Mouse (Mus musculus) neural tube, embryonic 11.5 days (tissue): Measurements from ENCODE around the gene Serbp1. TPM values are rescaled to one million over a fixed set of nuclear protein-coding genes. Genes with fewer than 3 reads are reported as not detected.
A peak's percentile ranks its signal among the peaks of the same experiment; 100 is the strongest.

Experiments
- ATAC-seq: fragments of 200-750 bp; cut with Nextera tagmentation; 2 replicates; pipeline ENCODE4 v1.8.0; 2017; ENCODE audit warnings: moderate number of reproducible peaks, mild to moderate bottlenecking, moderate TSS enrichment, moderate library complexity; ENCODE audit not compliant: insufficient read depth, low FRiP score, low TSS enrichment
- DNase-seq: peaks from one replicate; pipeline ENCODE4 v3.0.0-alpha.2; 2015; ENCODE audit warnings: low spot score
- H3K27ac ChIP-seq: fragments of 300-500 bp; sonication (generic); 2 replicates; pipeline ENCODE4 v1.5.1; 2014; ENCODE audit warnings: low read depth, mild to moderate bottlenecking, low read length
- H3K27me3 ChIP-seq: fragments of 300-500 bp; sonication (generic); 2 replicates; pipeline ENCODE4 v1.6.1; 2014; ENCODE audit warnings: mild to moderate bottlenecking, low read length, mixed read lengths; ENCODE audit not compliant: control insufficient read depth, insufficient read depth
- H3K36me3 ChIP-seq: fragments of 300-500 bp; sonication (generic); 2 replicates; pipeline ENCODE4 v1.6.1; 2014; ENCODE audit warnings: mild to moderate bottlenecking, low read length, moderate library complexity, mixed read lengths; ENCODE audit not compliant: control insufficient read depth, insufficient read depth
- H3K4me1 ChIP-seq: fragments of 300-500 bp; sonication (generic); 2 replicates; pipeline ENCODE4 v1.6.1; 2014; ENCODE audit warnings: low read length, mixed read lengths; ENCODE audit not compliant: control insufficient read depth, insufficient read depth
- H3K4me2 ChIP-seq: fragments of 300-500 bp; sonication (generic); 2 replicates; pipeline ENCODE4 v1.6.1; 2014; ENCODE audit warnings: low read depth, mild to moderate bottlenecking, moderate library complexity
- H3K4me3 ChIP-seq: fragments of 300-500 bp; sonication (generic); 2 replicates; pipeline ENCODE4 v1.5.1; 2014; ENCODE audit warnings: low read depth, low read length
- H3K9ac ChIP-seq: fragments of 300-500 bp; sonication (generic); 2 replicates; pipeline ENCODE4 v1.6.1; 2014; ENCODE audit warnings: mild to moderate bottlenecking, low read length
- H3K9me3 ChIP-seq: fragments of 300-500 bp; sonication (generic); 2 replicates; pipeline ENCODE4 v1.6.1; 2016; ENCODE audit warnings: low read length; ENCODE audit not compliant: control insufficient read depth
- WGBS: fragments of 180-500 bp; shearing (Covaris S2); extraction: QIAGEN DNeasy Blood & Tissue Kit; methylation state at CpG from one replicate; pipeline ENCODE4 v1.1.7; 2014; 5-methylcytosine and 5-hydroxymethylcytosine counted together
- polyA plus RNA-seq: library from polyadenylated mRNA; unstranded; fragments of >200 nt; fragmentation: Nextera tagmentation; extraction: Ambion mirVana; gene quantifications from 2 replicates; pipeline ENCODE4 v1.2.1, GENCODE M21; 2014

The Serbp1 gene
- polyA plus RNA-seq, 1 experiment from 2014 or later = 502 TPM

DNA sequence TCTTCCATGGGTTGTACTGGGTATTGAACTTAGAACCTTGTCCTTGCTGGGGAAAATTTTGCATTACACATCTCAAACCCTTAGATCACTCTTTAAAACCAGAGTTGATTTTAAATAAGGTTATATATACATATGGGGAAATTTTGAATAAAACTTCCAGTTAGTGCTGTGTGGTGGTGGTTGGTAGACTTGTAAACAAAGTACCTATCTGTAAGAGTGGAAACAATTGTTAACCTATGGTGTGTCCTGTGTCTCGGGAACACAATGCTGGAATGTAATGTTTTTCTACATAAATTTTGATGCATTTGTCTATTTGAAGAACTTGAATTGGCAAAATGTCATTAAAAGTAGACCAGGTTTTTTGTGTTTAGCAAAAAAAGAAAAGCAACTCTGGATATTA is 31.0 kb downstream of the Serbp1 start:
- Histone ChIP-seq H3K36me3 (0 out of 2 replicates have a peak, but pooled peaks cover 2% of the 10 kb centered on the region), H3K27me3 (no peaks in the 10 kb centered on the region), H3K9ac (no peak overlapping the region), H3K4me3 (peak overlapping the region; percentile 99), H3K9me3 (no peaks in the 10 kb centered on the region), H3K4me1 (0 out of 2 replicates have a peak, but pooled peaks cover 3% of the 10 kb centered on the region), H3K4me2 (peak overlapping the region; percentile 69), H3K27ac (no peak overlapping the region)
- no peak for ATAC-seq
- no peak for DNase-seq
- WGBS = 14% methylated on average over 1 of the region's 1 CpGs

DNA sequence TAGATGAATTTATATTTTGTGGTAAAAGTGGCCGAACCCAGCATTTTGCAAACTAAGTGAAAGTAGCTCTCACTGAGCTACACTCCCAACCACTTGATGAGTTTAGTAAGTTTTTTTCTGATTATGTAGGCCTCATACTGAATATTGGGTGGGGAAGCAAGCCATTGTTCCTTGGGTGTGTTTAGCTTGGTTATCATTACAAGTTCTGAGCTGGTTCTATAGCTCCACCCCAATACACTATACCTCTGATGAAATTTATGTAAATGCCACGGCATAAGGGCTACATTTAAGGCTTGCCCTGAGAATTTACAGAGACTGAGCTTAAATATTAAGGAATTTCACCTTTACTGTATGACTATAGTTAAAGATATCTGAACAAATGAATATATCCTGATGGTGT is 31.5 kb downstream of the Serbp1 start:
- Histone ChIP-seq H3K9ac (no peak overlapping the region), H3K4me1 (0 out of 2 replicates have a peak, but pooled peaks cover 3% of the 10 kb centered on the region), H3K27ac (no peak overlapping the region), H3K9me3 (no peaks in the 10 kb centered on the region), H3K27me3 (no peaks in the 10 kb centered on the region), H3K4me3 (peak overlapping the region; percentile 99), H3K36me3 (0 out of 2 replicates have a peak, but pooled peaks cover 4% of the 10 kb centered on the region), H3K4me2 (peak overlapping the region; percentile 69)
- WGBS = 54% methylated on average over 2 of the region's 2 CpGs
- DNase-seq (no peak), ATAC-seq (no peak)

- DNase-seq = no peak
- Histone ChIP-seq H3K27me3 (no peaks in the 10 kb centered on the region), H3K4me1 (no peaks in the 10 kb centered on the region), H3K4me3 (no peak overlapping the region), H3K36me3 (peaks cover 2% of the 10 kb centered on the region; the same call in 1 of the 2 replicates), H3K9me3 (no peaks in the 10 kb centered on the region), H3K9ac (no peak overlapping the region), H3K27ac (no peak overlapping the region), H3K4me2 (no peak overlapping the region)
- 91% methylated on average over 5 of the region's 5 CpGs for WGBS
- ATAC-seq = no peak
These were observed 40.0 kb downstream of the Serbp1 start for GRCm38 (mm10) chr6:67277944-67278343.

GRCm38 (mm10) chr6:67281614-67282197 is 43.7 kb downstream of the Serbp1 start:
- Histone ChIP-seq H3K9ac (no peak overlapping the region), H3K36me3 (no peaks in the 10 kb centered on the region; the same call in 1 of the 2 replicates), H3K27ac (no peak overlapping the region), H3K4me3 (no peak overlapping the region), H3K9me3 (no peaks in the 10 kb centered on the region), H3K27me3 (no peaks in the 10 kb centered on the region), H3K4me1 (no peaks in the 10 kb centered on the region), H3K4me2 (no peak overlapping the region)
- DNase-seq (no peak), ATAC-seq (no peak)
- WGBS = 89% methylated on average over 9 of the region's 9 CpGs

DNA sequence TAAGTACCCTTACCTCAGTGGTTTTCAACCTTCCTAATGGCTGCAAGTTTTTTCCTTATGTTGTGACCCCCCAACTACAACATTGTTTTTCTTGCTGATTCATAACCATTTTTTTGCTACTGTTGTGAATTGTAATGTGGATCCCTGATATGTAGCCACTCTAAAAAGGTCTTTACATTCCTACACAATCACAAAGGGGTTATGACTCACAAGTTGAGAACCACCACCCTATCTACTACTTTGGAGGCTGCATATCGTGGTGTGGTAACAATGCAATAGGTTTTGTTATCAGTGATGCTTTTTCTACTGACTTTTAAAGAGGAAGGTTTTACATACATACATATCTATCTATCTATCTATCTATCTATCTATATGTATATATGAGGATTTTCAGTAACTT is 44.9 kb downstream of the Serbp1 start:
- H3K4me1 ChIP-seq = no peaks in the 10 kb centered on the region
- H3K36me3 ChIP-seq = no peaks in the 10 kb centered on the region; the same call in 1 of the 2 replicates
- H3K4me2 ChIP-seq = no peak overlapping the region
- H3K27me3 ChIP-seq = no peaks in the 10 kb centered on the region
- no peaks in the 10 kb centered on the region for H3K9me3 ChIP-seq
- DNase-seq (no peak), ATAC-seq (no peak)
- no peak overlapping the region for H3K27ac ChIP-seq
- H3K9ac ChIP-seq = no peak overlapping the region
- 100% methylated on average over 1 of the region's 1 CpGs for WGBS
- no peak overlapping the region for H3K4me3 ChIP-seq

DNA sequence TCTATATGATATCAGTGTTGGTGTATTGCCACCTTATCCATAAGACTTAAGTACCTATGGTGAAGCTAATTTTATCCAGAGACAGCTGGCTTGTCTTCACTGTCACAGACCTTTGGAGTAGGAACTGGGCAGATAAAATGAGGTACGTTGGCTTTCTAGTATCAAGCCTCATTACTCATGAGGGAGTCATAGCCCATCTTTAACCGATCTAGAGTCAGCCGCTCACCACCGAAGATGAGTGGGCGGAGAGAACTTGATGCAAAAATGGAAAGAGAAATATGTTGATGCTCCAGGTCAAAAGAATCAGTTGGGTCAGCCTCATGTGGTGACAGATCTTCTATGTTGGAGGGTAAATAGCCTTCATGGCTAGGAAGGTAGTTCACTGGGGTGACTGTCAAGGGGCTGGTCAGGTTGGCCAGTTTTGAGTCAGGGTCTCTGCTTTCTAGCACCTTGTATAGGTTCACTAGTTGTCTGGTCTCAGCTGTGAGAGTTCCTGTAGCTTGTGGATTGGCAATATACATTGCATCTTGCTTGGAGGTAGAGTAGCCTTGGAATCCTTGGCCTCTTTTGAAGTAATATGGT is 54.2 kb downstream of the Serbp1 start:
- 84% methylated on average over 5 of the region's 5 CpGs for WGBS
- Histone ChIP-seq H3K27ac (no peak overlapping the region), H3K27me3 (no peaks in the 10 kb centered on the region), H3K4me2 (no peak overlapping the region), H3K9me3 (no peaks in the 10 kb centered on the region), H3K9ac (no peak overlapping the region), H3K4me3 (no peak overlapping the region), H3K36me3 (no peaks in the 10 kb centered on the region), H3K4me1 (no peaks in the 10 kb centered on the region)
- ATAC-seq (no peak), DNase-seq (no peak)

GRCm38 (mm10) chr6:67296126-67296525 is 58.1 kb downstream of the Serbp1 start:
- Histone ChIP-seq H3K27me3 (no peaks in the 10 kb centered on the region), H3K36me3 (no peaks in the 10 kb centered on the region), H3K4me2 (no peak overlapping the region), H3K9ac (no peak overlapping the region), H3K9me3 (no peaks in the 10 kb centered on the region), H3K4me3 (no peak overlapping the region), H3K4me1 (no peaks in the 10 kb centered on the region), H3K27ac (no peak overlapping the region)
- DNase-seq (no peak), ATAC-seq (no peak)
- 52% methylated on average over 5 of the region's 5 CpGs for WGBS

DNA sequence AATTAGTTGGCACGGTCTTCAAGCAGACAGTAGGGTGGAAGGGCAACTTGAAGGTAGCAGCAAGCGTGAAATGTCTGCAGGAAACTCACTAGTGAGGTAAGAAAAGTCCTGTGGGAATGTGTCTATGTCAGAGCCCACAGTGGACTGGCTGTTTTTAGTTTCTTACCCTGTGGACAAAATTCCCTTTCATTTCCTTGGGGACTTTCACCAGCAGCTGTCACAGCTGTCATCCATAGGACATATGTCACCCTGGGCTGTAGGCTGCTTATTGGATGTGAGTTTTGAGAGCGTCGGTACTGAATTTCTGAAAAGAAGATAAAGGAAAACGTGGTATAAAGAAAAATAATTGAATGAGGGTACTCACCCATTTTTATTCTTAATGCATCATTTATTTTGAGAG is 60.8 kb downstream of the Serbp1 start:
- ATAC-seq = 0 out of 2 replicates have a peak, but pooled peaks have one; percentile 33
- whole genome bisulfite sequencing = 81% methylated on average over 5 of the region's 5 CpGs
- H3K4me1 ChIP-seq = no peaks in the 10 kb centered on the region

GRCm38 (mm10) chr6:67300300-67300699 is 62.3 kb downstream of the Serbp1 start:
- Histone ChIP-seq H3K4me1 (no peaks in the 10 kb centered on the region), H3K4me3 (no peak overlapping the region), H3K27ac (no peak overlapping the region), H3K9ac (no peak overlapping the region), H3K9me3 (no peaks in the 10 kb centered on the region), H3K36me3 (no peaks in the 10 kb centered on the region), H3K4me2 (no peak overlapping the region), H3K27me3 (no peaks in the 10 kb centered on the region)
- DNase-seq (no peak), ATAC-seq (no peak)
- 87% methylated on average over 4 of the region's 4 CpGs for WGBS

More for the DNA sequence above, 60.8 kb downstream of the Serbp1 start:
- H3K4me2 ChIP-seq = no peak overlapping the region
- H3K27me3 ChIP-seq = no peaks in the 10 kb centered on the region
- H3K27ac ChIP-seq = no peak overlapping the region
- H3K9ac ChIP-seq = no peak overlapping the region
- no peaks in the 10 kb centered on the region for H3K36me3 ChIP-seq
- H3K9me3 ChIP-seq = no peaks in the 10 kb centered on the region
- H3K4me3 ChIP-seq = no peak overlapping the region
- DNase-seq = no peak
